Mouse (Mus musculus) lung, postnatal 0 days (tissue): ENCODE results near the gene Adgrg3. TPM values are rescaled to one million over a fixed set of nuclear protein-coding genes. Genes with fewer than 3 reads are reported as not detected.

ENCODE experiments used
- ATAC-seq: fragments of 200-750 bp; cut with Nextera tagmentation; 2 replicates; pipeline ENCODE4 v1.8.0; 2017; ENCODE audit warnings: moderate library complexity
- DNase-seq: peaks from one replicate; pipeline ENCODE4 v3.0.0-alpha.2; 2016; ENCODE audit warnings: low spot score
- H3K27ac ChIP-seq: fragments of 300-500 bp; sonication (generic); 2 replicates; pipeline ENCODE4 v1.5.1; 2014; ENCODE audit warnings: antibody characterized with exemption, mild to moderate bottlenecking, low read length, mixed read lengths
- H3K27me3 ChIP-seq: fragments of 300-500 bp; sonication (generic); replicated peaks from 2 replicates; pipeline ENCODE4 v1.6.1; 2014; ENCODE audit warnings: low read length, mixed read lengths; ENCODE audit not compliant: insufficient read depth
- H3K36me3 ChIP-seq: fragments of 300-500 bp; sonication (generic); 2 replicates; pipeline ENCODE4 v1.6.1; 2014; ENCODE audit warnings: low read length, mixed read lengths; ENCODE audit not compliant: insufficient read depth
- H3K4me1 ChIP-seq: fragments of 300-500 bp; sonication (generic); 2 replicates; pipeline ENCODE4 v1.6.1; 2014; ENCODE audit warnings: antibody characterized with exemption, low read depth, low read length, mixed read lengths; ENCODE audit not compliant: insufficient read depth
- H3K4me2 ChIP-seq: fragments of 300-500 bp; sonication (generic); replicated peaks from 2 replicates; pipeline ENCODE4 v1.6.1; 2014; ENCODE audit warnings: low read depth, mild to moderate bottlenecking, low read length, moderate library complexity, mixed read lengths
- H3K4me3 ChIP-seq: fragments of 300-500 bp; sonication (generic); 2 replicates; pipeline ENCODE4 v1.5.1; 2014; ENCODE audit warnings: low read depth, low read length
- H3K9ac ChIP-seq: fragments of 300-500 bp; sonication (generic); replicated peaks from 2 replicates; pipeline ENCODE4 v1.6.1; 2014; ENCODE audit warnings: low read depth, mild to moderate bottlenecking
- H3K9me3 ChIP-seq: fragments of 300-500 bp; sonication (generic); 2 replicates; pipeline ENCODE4 v1.6.1; 2016; ENCODE audit warnings: low read length, mixed read lengths
- CTCF ChIP-seq: IDR thresholded peaks from 2 replicates; pipeline ENCODE4 v1.5.1; 2016; ENCODE audit warnings: antibody characterized with exemption, mild to moderate bottlenecking
- EP300 ChIP-seq: IDR thresholded peaks from 2 replicates; pipeline ENCODE4 v1.6.1; 2016; ENCODE audit warnings: antibody characterized with exemption, mild to moderate bottlenecking, control low read depth
- WGBS: fragments of 180-500 bp; shearing (Covaris S2); extraction: QIAGEN DNeasy Blood & Tissue Kit; methylation state at CpG from one replicate; pipeline ENCODE4 v1.1.7; 2014; 5-methylcytosine and 5-hydroxymethylcytosine counted together
- polyA plus RNA-seq: library from polyadenylated mRNA; unstranded; fragments of >200 nt; fragmentation: Nextera tagmentation; extraction: Ambion mirVana; gene quantifications from 2 replicates; pipeline ENCODE4 v1.2.1, GENCODE M21; 2015

Gene Adgrg3
- polyA plus RNA-seq, 1 experiment from 2014 or later: 5.3 TPM

DNA sequence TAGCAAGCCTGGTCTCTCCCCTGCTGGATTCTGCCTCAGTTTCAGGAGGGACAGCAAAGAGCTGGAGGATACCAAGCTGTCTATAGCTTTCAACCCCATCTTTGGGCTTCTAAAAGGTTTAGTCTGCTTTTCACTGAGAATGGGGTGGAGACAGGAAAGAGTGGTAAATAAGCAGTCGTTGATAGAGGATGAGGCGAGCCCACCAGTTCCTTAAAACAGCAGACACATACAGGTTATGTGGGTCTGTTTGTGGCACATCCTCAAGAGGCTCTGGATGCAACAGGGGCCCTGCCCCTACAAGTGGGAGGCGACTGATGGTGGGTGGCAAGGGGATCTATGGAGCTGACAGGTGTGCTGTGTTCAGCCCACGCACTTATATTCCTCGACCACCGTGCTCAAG is 41.2 kb downstream of the Adgrg3 start:
- Histone ChIP-seq H3K9ac (no peak overlapping the region), H3K36me3 (no peaks in the 10 kb centered on the region), H3K27me3 (no peaks in the 10 kb centered on the region), H3K27ac (no peak overlapping the region), H3K4me1 (no peaks in the 10 kb centered on the region), H3K9me3 (no peaks in the 10 kb centered on the region), H3K4me2 (no peak overlapping the region), H3K4me3 (no peak overlapping the region)
- 58% methylated on average over 6 of the region's 6 CpGs for WGBS
- TF ChIP-seq CTCF: no peak
- no peak for TF ChIP-seq EP300
- no peak for ATAC-seq
- no peak for DNase-seq

DNA sequence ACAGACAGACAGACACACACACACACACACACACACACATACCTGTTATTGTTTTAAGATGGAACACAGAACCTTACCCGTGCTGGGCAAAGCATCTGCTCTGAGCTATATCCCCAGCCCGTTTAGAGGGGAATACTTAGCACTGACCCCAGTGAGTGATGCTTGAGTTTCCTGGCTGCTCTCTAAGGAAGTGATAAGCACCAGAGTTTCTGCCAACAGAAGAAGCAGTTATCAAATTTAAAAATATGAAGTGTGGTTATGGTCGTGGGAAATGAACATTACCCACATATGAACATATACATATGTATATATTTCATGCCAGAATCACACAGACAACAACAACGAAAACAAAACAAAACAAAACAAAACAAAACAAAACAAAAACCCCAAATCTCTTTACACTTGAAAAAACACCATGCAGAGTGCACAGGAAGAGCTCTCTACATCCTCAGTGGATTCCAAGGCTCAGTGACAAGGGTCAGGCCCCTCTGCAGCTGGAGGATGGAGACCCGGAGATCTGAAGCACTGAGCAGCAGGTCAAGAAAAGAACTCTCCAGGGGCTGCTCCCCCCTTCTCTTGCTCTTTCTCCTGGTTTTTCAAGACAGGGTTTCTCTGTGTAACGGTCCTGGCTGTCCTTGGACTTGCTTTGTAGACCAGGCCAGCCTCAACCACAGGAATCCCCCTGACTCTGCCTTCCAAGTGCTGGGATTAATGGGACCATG is 42.5 kb downstream of the Adgrg3 start:
- Histone ChIP-seq H3K27ac (no peak overlapping the region), H3K9me3 (no peaks in the 10 kb centered on the region), H3K4me1 (no peaks in the 10 kb centered on the region), H3K4me3 (no peak overlapping the region), H3K27me3 (no peaks in the 10 kb centered on the region), H3K36me3 (no peaks in the 10 kb centered on the region), H3K9ac (no peak overlapping the region), H3K4me2 (no peak overlapping the region)
- TF ChIP-seq EP300: no peak
- TF ChIP-seq CTCF: no peak
- 29% methylated on average over 6 of the region's 6 CpGs for WGBS
- ATAC-seq (no peak), DNase-seq (no peak)

DNA sequence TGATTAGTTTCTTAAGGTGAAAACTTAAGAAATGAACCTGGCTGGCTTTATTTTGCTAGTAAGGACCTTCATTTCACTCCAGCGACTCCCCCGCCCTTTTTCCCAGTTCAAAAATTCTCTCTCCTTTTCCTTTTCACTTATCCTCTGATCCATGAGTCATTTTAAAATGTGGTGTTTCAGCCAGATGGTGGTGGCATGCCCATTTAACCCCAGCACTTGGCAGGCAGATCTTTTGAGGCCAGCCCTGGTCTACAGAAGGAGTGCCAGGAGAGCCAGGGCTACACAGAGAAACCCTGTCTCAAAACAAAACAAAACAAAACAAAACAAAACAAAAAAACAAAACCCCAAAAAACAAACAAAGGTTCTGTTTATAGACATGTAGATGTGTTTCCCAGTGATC is 47.0 kb downstream of the Adgrg3 start:
- Histone ChIP-seq H3K4me2 (no peak overlapping the region), H3K9ac (no peak overlapping the region), H3K9me3 (no peaks in the 10 kb centered on the region), H3K27ac (no peak overlapping the region), H3K36me3 (no peaks in the 10 kb centered on the region), H3K27me3 (no peaks in the 10 kb centered on the region), H3K4me1 (no peaks in the 10 kb centered on the region), H3K4me3 (no peak overlapping the region)
- 87% methylated on average over 2 of the region's 2 CpGs for WGBS
- no peak for TF ChIP-seq EP300
- no peak for TF ChIP-seq CTCF
- no peak for DNase-seq
- no peak for ATAC-seq

DNA sequence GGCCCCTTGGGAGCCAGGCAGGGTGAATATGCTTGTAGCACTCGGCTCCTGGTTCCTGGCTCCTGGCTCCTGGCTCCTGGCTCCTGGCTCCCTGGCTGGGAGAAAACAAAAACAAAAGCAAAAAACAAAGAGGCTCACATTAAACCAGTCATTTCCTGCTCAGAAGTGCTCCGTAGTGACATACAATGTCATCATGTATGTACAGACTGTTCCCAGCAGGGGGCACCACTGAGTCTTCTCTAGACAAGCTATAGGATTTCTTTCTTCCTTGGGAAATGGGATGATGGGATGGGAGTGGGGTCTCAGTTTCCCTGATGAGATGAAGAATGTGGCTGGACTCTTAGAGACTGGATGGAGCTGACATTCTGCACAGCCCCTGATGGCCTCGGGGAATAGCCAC is 50.1 kb downstream of the Adgrg3 start:
- Histone ChIP-seq H3K36me3 (no peaks in the 10 kb centered on the region), H3K4me1 (no peaks in the 10 kb centered on the region), H3K9me3 (no peaks in the 10 kb centered on the region), H3K27ac (no peak overlapping the region), H3K4me2 (no peak overlapping the region), H3K27me3 (no peaks in the 10 kb centered on the region), H3K4me3 (no peak overlapping the region), H3K9ac (no peak overlapping the region)
- DNase-seq (peak; percentile 53), ATAC-seq (no peak)
- WGBS: 41% methylated on average over 3 of the region's 3 CpGs
- peak; percentile 73 for TF ChIP-seq CTCF
- TF ChIP-seq EP300: no peak

DNA sequence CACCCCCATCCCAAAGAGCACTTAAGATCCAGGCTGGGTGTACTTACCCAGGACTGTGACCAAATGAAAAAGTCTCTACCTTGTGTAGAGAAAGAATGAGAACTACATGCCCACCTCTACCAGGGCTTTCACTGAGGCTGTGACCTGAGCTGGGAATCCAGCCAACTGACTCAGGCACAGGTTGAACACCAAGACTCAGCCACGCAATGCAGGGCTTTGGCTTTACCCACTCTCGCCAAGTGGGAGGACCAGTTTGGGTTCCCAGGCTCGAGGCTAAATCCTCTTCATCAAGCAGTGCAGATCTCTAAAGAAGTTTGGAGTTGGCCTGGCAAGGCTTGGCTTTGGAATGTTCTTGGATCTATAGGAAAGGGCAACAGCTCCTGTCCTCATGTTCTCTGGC is 58.0 kb downstream of the Adgrg3 start:
- Histone ChIP-seq H3K27ac (no peak overlapping the region), H3K27me3 (no peaks in the 10 kb centered on the region), H3K9me3 (no peaks in the 10 kb centered on the region), H3K9ac (no peak overlapping the region), H3K4me1 (no peaks in the 10 kb centered on the region), H3K4me3 (no peak overlapping the region), H3K4me2 (no peak overlapping the region), H3K36me3 (no peaks in the 10 kb centered on the region)
- no peak for TF ChIP-seq EP300
- DNase-seq (no peak), ATAC-seq (no peak)
- WGBS: 46% methylated on average over 3 of the region's 3 CpGs

DNA sequence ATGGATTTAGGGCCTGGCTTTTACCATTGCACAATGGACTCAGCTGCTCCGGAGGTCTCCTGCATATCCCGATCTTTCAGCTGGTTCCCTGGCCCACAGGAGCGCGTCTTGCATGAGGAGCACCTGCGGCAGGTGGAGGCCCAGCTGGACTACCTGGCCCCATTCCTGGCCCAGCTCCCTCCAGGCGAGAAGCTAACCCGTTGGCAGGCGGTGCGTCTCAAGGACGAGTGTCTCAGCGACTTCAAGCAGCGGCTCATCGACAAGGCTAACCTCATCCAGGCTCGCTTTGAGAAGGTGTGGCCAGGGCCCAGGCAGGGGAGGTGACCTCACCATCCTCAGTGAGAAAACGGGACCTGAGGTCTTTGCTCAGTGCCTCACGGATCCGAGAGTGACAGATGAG is 58.7 kb downstream of the Adgrg3 start:
- Histone ChIP-seq H3K4me1 (no peaks in the 10 kb centered on the region), H3K9me3 (no peaks in the 10 kb centered on the region), H3K4me3 (no peak overlapping the region), H3K36me3 (no peaks in the 10 kb centered on the region), H3K4me2 (no peak overlapping the region), H3K9ac (no peak overlapping the region), H3K27ac (no peak overlapping the region), H3K27me3 (no peaks in the 10 kb centered on the region)
- 62% methylated on average over 17 of the region's 17 CpGs for WGBS
- TF ChIP-seq CTCF: no peak
- no peak for TF ChIP-seq EP300
- ATAC-seq: no peak
- DNase-seq: no peak

DNA sequence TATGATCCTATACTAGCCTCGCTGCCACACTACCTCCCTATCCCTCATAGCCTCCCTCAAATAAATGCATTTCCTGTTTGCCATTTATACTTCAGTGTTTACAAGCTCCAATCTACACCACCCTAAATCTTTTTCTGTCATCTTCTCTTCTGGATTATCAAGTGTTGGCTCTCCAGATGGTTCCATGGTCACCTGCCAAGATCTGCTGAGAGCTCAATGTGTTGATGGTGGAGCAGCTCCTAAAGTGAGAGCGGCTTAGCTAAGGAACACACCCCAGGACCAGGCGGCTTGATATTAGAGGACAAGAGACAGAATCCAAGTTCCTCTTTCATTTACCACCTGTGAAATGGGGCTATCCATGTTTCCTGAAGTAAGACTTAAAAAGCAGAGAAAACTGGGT is 60.6 kb downstream of the Adgrg3 start:
- DNase-seq (no peak), ATAC-seq (no peak)
- no peak for TF ChIP-seq EP300
- no peak for TF ChIP-seq CTCF
- Histone ChIP-seq H3K27ac (no peak overlapping the region), H3K9me3 (no peaks in the 10 kb centered on the region), H3K4me1 (no peaks in the 10 kb centered on the region; the same call in 1 of the 2 replicates), H3K36me3 (no peaks in the 10 kb centered on the region), H3K4me3 (no peak overlapping the region), H3K9ac (no peak overlapping the region), H3K4me2 (no peak overlapping the region), H3K27me3 (no peaks in the 10 kb centered on the region)
- 75% methylated on average over 3 of the region's 3 CpGs for WGBS
